Mouse (Mus musculus) hindbrain, embryonic 15.5 days (tissue): ENCODE data around the gene Ift122. TPM values are rescaled to one million over a fixed set of nuclear protein-coding genes. Genes with fewer than 3 reads are reported as not detected.

Experiments
- ATAC-seq: fragments of 200-750 bp; cut with Nextera tagmentation; 2 replicates; pipeline ENCODE4 v1.8.0; 2017; ENCODE audit warnings: low read depth, moderate number of reproducible peaks, moderate TSS enrichment; ENCODE audit not compliant: low FRiP score
- H3K27ac ChIP-seq: fragments of 300-500 bp; sonication (generic); replicated peaks from 2 replicates; pipeline ENCODE4 v1.5.1; 2015; ENCODE audit warnings: mild to moderate bottlenecking, inconsistent platforms
- H3K27me3 ChIP-seq: fragments of 300-500 bp; sonication (generic); 2 replicates; pipeline ENCODE4 v1.6.1; 2015; ENCODE audit warnings: control low read depth, inconsistent platforms
- H3K36me3 ChIP-seq: fragments of 300-500 bp; sonication (generic); 2 replicates; pipeline ENCODE4 v1.6.1; 2015; ENCODE audit warnings: control low read depth, inconsistent platforms
- H3K4me1 ChIP-seq: fragments of 300-500 bp; sonication (generic); replicated peaks from 2 replicates; pipeline ENCODE4 v1.6.1; 2015; ENCODE audit warnings: control low read depth, inconsistent platforms
- H3K4me2 ChIP-seq: fragments of 300-500 bp; sonication (generic); 2 replicates; pipeline ENCODE4 v1.6.1; 2015; ENCODE audit warnings: moderate library complexity, mild to moderate bottlenecking, inconsistent platforms
- H3K4me3 ChIP-seq: fragments of 300-500 bp; sonication (generic); 2 replicates; pipeline ENCODE4 v1.5.1; 2015; ENCODE audit warnings: mild to moderate bottlenecking, inconsistent platforms
- H3K9ac ChIP-seq: fragments of 300-500 bp; sonication (generic); 2 replicates; pipeline ENCODE4 v1.6.1; 2015; ENCODE audit warnings: inconsistent platforms
- H3K9me3 ChIP-seq: fragments of 300-500 bp; sonication (generic); 2 replicates; pipeline ENCODE4 v1.6.1; 2016; ENCODE audit warnings: control low read depth, inconsistent platforms
- WGBS: fragments of 180-500 bp; shearing (Covaris S2); methylation state at CpG from one replicate; pipeline ENCODE4 v1.1.7; 2015; 5-methylcytosine and 5-hydroxymethylcytosine counted together
- polyA plus RNA-seq: library from polyadenylated mRNA; unstranded; fragments of >200 nt; fragmentation: Nextera tagmentation; extraction: Ambion mirVana; gene quantifications from 2 replicates; pipeline ENCODE4 v1.2.1, GENCODE M21; 2015

Ift122 gene
- polyA plus RNA-seq: 28.9 and 31.5 TPM in 2 replicates

DNA sequence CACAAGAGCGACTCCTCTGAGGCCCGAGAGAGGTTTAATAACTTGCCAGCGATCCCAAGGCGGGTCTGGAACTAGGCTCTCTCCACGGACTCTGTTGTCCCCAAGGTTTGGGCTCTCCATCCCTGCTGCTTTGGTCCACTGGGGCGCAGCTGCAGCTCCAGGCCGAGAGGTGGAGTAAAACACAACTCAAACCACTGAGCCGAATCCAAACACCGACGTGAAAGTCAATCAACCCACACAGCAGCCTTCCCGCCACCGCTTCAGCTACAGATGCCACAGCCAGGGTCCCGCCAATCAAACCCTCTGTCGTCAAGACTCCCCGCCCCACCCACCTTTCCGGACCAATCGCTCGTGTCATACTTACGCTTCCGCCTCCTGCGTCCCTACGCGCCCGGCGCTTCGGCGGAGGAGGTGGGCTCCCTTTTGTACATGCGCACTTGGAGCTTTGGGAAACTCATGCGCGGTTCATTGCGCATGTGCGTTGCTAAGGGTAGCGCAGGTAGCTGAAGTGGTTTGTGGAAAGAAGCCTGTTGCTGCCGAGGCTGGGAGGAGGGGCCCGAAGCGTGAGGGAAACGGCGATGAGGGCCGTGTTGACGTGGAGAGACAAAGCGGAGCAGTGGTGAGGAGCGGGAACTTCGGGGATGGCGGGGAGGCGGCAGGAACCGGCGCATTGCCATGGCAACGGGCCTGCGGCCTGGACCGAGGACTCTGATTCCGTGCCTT is at the start of gene Ift122, which contains the start of gene Mbd4:
Gene Ift122, plus strand, starts transcription at position 380 of the 723 bp plus-strand sequence.
Gene Mbd4, minus strand, starts transcription at position 281 of the 723 bp plus-strand sequence.
- Histone ChIP-seq H3K9ac (peak within 1 kb of the TSS; percentile 63), H3K27me3 (no peaks in the 10 kb centered on the region), H3K4me2 (peak within 1 kb of the TSS; percentile 93), H3K36me3 (no peaks in the 10 kb centered on the region), H3K4me3 (peak within 1 kb of the TSS; percentile 80), H3K9me3 (no peaks in the 10 kb centered on the region), H3K27ac (peak within 1 kb of the TSS; percentile 84), H3K4me1 (peaks cover 18% of the 10 kb centered on the region)
- ATAC-seq: peak; percentile 98
- under 1% methylated on average over 51 of the region's 51 CpGs for WGBS

DNA sequence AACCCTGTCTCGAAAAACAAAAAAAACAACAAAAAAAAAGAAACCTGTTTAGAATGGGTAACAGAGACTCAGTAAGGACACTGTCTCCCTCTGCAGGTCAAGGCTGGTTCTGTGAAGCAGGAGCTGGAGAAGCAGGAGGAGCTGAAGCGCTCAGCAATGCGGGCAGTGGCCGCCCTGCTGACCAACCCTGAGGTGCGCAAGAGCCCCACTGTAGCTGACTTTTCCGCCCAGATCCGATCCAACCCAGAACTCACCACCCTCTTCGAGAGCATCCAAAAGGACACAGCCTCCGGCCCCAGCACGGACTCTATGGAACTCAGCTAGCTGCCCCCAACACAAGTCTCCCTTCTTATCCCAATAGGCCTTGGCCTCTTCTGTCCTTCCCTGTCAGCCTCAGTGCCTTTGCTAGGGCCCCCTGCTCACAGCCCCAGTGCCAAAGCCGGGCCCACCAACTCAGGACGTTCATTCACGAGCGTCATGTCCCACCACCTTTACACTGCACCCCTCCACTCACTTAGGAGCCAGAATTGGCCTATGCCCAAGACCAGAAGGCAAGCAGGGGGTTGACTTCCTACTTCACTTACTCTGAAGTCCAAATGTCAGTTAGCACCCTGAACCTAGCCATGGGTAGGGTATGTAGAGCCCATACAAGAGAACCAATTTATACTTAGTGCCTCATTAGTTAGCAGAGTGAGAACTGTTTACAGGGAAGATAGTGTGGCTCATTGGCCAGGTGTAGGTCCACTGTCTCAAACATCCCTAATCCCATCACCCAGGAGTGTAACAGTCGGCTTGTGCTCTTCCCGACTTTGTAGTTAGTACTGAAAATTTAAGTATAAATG is 49.5 kb upstream of the Ift122 start:
- no peak overlapping the region for H3K4me2 ChIP-seq
- H3K4me3 ChIP-seq: no peak overlapping the region
- WGBS: 46% methylated on average over 16 of the region's 16 CpGs
- no peak overlapping the region for H3K27ac ChIP-seq
- H3K27me3 ChIP-seq: no peaks in the 10 kb centered on the region
- no peaks in the 10 kb centered on the region for H3K9me3 ChIP-seq
- no peak overlapping the region for H3K9ac ChIP-seq
- H3K36me3 ChIP-seq: peaks cover 64% of the 10 kb centered on the region
- H3K4me1 ChIP-seq: peaks cover 23% of the 10 kb centered on the region
- peak; percentile 42 for ATAC-seq

DNA sequence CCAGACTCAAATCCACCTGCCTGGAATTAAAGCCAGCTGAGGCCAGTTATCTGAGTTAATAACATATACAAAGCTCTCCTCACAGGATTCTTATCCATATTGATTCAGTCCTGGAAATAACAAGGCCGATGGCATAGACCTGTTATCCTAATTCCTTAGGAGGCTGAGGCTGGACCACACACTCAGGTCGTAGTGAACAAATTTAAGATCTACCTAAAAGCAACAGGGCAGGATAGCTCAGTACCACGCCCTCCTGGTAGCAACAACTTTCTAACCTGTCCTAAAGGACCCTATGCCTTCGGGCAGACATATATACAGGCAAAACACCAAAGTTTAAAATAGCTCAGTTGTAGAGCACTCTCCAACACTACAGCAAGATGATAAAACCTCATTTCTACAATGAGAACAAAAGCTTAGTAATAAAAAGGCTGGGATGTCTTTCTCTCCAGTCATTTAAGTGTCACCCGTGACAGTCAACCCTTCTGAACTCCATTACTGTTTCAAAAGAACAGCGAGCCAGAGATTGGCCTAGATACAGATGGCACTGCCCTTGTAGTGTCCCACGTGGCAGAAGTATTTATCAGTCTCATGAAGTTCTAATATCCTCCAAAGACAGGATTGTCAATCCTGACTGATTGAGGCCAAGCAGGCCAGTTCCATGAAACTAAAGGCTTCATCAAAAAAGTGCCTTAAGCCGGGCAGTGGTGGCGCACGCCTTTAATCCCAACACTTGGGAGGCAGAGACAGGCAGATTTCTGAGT is 48.7 kb upstream of the Ift122 start:
- no peak for ATAC-seq
- 70% methylated on average over 10 of the region's 10 CpGs for WGBS

DNA sequence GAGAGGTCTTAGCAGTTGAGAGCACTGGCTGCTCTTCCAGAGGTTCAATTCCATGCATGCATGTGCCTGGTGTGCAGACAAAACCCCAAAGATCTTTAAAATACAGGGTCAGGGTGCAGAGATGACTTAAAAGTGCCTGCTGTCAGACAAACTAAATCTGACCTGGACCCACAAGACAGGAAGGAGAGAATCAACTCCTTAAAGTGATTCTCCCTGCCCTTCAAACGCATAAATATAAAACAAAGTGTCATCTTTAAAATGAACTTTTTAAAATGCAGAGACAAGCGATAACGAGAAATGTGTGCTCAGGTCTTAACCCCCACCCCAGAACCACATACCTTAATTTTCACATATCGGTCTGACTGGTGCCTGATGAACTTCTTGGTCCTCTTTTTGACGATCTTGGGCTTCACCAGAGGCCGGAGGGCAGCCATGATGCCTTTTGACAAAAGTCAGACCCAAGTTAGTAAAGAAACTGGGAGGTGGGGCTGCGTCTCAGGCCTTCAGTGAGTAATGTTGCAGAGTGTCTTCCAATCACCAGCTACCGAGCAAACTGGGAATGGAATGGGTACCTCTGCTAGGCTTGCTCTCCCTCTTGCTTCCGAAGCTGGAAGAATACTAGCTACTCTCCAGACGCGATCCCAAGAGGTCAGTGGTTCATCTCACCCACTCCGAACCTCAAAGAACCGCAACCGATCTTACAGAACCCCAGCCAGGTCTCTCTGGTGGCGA is 45.6 kb upstream of the Ift122 start:
- H3K9ac ChIP-seq: peak overlapping the region; percentile 93
- H3K36me3 ChIP-seq: peaks cover 29% of the 10 kb centered on the region
- H3K27ac ChIP-seq: peak overlapping the region; percentile 91
- no peaks in the 10 kb centered on the region for H3K27me3 ChIP-seq
- peaks cover 23% of the 10 kb centered on the region for H3K4me1 ChIP-seq
- ATAC-seq: no peak
- peak overlapping the region; percentile 83 for H3K4me3 ChIP-seq
- H3K4me2 ChIP-seq: peak overlapping the region; percentile 80
- H3K9me3 ChIP-seq: no peaks in the 10 kb centered on the region
- 3% methylated on average over 15 of the region's 15 CpGs for WGBS

More for the DNA sequence above, 48.7 kb upstream of the Ift122 start:
- H3K9ac ChIP-seq: no peak overlapping the region
- H3K4me1 ChIP-seq: peaks cover 23% of the 10 kb centered on the region
- no peak overlapping the region for H3K27ac ChIP-seq
- H3K9me3 ChIP-seq: no peaks in the 10 kb centered on the region
- peaks cover 57% of the 10 kb centered on the region for H3K36me3 ChIP-seq
- no peak overlapping the region for H3K4me3 ChIP-seq
- no peaks in the 10 kb centered on the region for H3K27me3 ChIP-seq
- no peak overlapping the region for H3K4me2 ChIP-seq

DNA sequence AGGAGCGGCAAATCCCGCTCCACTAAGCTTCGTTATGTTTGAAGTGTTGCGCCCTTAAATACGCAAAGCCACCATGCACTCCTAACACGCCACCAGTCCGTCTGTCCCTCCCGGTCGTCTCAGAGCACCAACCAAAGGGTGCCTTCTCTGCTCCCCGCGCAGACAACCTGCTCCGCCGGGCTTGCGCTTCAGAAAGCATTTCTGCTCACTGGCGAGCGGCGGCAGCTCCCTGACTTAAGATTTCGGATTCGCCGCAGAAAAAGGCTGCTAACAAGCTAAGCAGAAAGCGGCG is 45.1 kb upstream of the Ift122 start:
- peak overlapping the region; percentile 83 for H3K4me3 ChIP-seq
- peak overlapping the region; percentile 80 for H3K4me2 ChIP-seq
- no peak; the same call in 1 of the 2 replicates for ATAC-seq
- peaks cover 28% of the 10 kb centered on the region for H3K36me3 ChIP-seq
- H3K9ac ChIP-seq: peak overlapping the region; percentile 93
- H3K9me3 ChIP-seq: no peaks in the 10 kb centered on the region
- H3K27ac ChIP-seq: peak overlapping the region; percentile 91
- peaks cover 23% of the 10 kb centered on the region for H3K4me1 ChIP-seq
- H3K27me3 ChIP-seq: no peaks in the 10 kb centered on the region
- 0% methylated on average over 22 of the region's 22 CpGs for WGBS

DNA sequence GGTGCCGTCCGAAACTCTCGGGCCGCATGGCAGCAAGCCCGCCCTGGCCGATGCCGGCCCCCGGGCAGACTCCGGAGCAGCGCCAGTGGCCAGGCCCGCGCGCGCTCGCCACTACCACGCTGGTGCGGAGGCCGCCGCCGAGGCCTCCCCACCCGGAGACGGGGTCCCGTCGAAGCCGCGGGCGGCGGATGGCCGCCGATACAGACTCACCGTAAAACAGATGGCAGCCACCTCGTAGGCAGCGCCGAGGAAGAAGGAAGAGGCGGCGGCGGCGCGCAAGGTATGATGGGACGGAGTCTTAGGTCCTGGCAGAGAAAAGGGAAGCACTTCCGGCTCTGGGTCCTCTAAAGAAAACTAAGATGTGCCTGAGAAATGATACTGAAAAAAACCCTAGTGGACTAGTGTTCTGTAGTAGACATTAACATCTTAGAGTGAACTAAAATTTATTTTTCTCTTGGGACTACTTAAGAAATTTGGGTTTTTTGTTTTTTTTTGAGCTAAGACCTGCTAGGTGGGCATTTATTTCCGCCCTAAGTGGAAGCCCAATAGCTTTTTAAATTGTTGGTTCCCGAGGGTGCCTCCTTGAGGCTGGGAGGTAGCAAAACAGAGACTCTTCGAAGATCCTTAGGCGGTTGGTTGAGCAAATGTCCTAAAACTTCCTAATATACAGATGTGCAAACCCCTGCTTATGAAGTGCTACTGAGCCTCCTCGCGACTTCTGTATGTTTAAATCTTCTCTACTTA is 44.6 kb upstream of the Ift122 start, which contains the start of gene Rpl32:
Gene Rpl32, minus strand, starts transcription at position 260 of the 744 bp plus-strand sequence.
- Histone ChIP-seq H3K4me1 (peaks cover 23% of the 10 kb centered on the region), H3K27ac (peak within 1 kb of the TSS; percentile 91)

DNA sequence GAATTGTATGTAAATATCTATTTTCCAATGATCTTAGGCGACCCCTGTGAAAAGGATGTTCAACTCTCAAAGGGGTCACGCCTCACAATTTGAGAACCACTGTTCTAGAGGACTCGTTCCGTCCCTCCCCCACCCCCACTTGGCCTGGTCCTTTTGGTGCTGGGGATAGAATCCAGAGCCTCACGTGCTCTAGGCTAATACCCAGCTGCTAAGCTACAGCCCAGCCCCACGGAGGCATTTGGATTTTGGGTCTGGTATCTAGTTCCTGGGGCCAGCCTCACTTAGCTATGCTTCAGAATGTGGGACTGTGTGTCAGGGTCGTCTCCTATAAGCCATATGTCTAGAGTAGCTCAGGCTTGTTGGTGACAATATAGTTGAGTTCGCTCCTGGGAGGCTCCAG is 41.7 kb upstream of the Ift122 start:
- no peaks in the 10 kb centered on the region for H3K27me3 ChIP-seq
- 71% methylated on average over 8 of the region's 8 CpGs for WGBS
- no peak overlapping the region for H3K4me2 ChIP-seq
- H3K27ac ChIP-seq: no peak overlapping the region
- no peak overlapping the region for H3K9ac ChIP-seq
- H3K4me3 ChIP-seq: no peak overlapping the region
- no peak for ATAC-seq
- H3K36me3 ChIP-seq: peaks cover 3% of the 10 kb centered on the region
- peaks cover 13% of the 10 kb centered on the region for H3K4me1 ChIP-seq
- no peaks in the 10 kb centered on the region for H3K9me3 ChIP-seq

More for the DNA sequence above, 44.6 kb upstream of the Ift122 start, which contains the start of gene Rpl32:
- Histone ChIP-seq H3K9me3 (no peaks in the 10 kb centered on the region), H3K4me2 (peak within 1 kb of the TSS; percentile 80), H3K36me3 (peaks cover 28% of the 10 kb centered on the region), H3K4me3 (peak within 1 kb of the TSS; percentile 83), H3K27me3 (no peaks in the 10 kb centered on the region), H3K9ac (peak within 1 kb of the TSS; percentile 93)
- ATAC-seq: peak; percentile 85
- under 1% methylated on average over 47 of the region's 47 CpGs for whole genome bisulfite sequencing

DNA sequence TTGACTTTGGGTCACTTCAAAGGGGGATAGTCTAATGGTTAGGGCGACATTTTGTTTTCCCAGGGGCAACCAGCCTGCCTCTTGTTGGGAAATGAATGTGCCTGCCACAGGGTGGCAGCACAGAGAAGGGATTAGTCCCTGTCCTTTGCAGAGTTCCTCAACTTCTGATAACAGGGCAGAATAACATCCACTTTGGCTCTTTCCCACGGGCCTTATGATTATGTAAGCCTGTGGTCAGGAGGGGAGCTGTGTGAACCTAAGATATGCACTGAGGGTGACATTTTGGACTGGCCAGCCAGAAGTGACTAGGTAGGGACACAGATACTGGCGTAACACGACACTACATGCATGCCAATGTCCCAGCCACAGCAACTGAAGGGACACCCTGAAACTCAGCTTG is 39.2 kb upstream of the Ift122 start:
- Histone ChIP-seq H3K9ac (no peak overlapping the region), H3K27ac (no peak overlapping the region), H3K9me3 (no peaks in the 10 kb centered on the region), H3K4me2 (no peak overlapping the region), H3K36me3 (no peaks in the 10 kb centered on the region), H3K27me3 (no peaks in the 10 kb centered on the region), H3K4me3 (no peak overlapping the region), H3K4me1 (no peaks in the 10 kb centered on the region)
- no peak for ATAC-seq
- 28% methylated on average over 4 of the region's 4 CpGs for WGBS

DNA sequence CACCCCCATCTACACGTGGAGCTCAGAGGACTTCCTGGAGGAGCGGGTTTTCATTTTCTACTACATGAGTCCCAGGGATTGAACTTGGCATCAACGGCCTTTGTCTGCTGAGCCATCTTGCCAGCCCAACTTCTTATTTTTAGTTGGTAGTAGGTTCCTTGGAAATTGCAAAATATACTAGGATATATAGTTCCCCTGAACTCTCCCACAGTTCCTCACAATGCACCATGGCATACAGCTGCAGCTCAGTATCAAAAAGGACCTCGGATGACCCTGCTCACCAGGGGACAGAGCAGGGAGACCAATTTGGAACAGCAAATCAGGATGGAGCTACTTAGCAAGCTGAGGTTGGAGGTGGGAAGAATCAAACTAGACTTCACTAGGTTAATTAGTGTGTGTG is 38.2 kb upstream of the Ift122 start:
- ATAC-seq: no peak
- Histone ChIP-seq H3K4me3 (no peak overlapping the region), H3K27me3 (no peaks in the 10 kb centered on the region), H3K4me1 (no peaks in the 10 kb centered on the region), H3K27ac (no peak overlapping the region), H3K9ac (no peak overlapping the region), H3K36me3 (no peaks in the 10 kb centered on the region), H3K9me3 (no peaks in the 10 kb centered on the region), H3K4me2 (no peak overlapping the region)
- WGBS: 83% methylated on average over 4 of the region's 4 CpGs

DNA sequence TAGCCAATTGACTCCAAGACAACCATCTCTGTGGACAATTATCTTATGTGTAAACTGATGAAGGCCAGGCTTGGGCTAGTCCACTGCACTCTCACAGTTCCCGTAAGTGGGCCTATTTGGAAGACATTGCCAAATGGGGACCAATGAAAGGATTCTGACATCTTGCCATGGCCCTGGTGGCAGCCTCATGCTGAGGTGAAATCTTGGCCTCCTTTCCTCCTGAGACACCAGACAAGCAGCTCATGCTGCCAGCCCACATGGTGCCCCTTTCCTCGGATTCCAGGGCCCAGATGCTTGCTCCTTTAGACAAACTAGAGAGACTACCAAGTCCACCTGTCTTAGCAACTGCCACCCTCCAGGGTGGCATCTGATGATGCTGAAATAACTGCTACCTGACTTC is 35.1 kb upstream of the Ift122 start:
- H3K4me2 ChIP-seq: no peak overlapping the region
- no peak overlapping the region for H3K27ac ChIP-seq
- no peak overlapping the region for H3K4me3 ChIP-seq
- H3K36me3 ChIP-seq: no peaks in the 10 kb centered on the region
- 77% methylated on average over 2 of the region's 2 CpGs for WGBS
- no peaks in the 10 kb centered on the region for H3K27me3 ChIP-seq
- no peak overlapping the region for H3K9ac ChIP-seq
- H3K4me1 ChIP-seq: no peaks in the 10 kb centered on the region
- ATAC-seq: no peak
- H3K9me3 ChIP-seq: no peaks in the 10 kb centered on the region
